Comparison of ENCODE assay signal across 15 mouse cellular contexts in the genomic region with DNA sequence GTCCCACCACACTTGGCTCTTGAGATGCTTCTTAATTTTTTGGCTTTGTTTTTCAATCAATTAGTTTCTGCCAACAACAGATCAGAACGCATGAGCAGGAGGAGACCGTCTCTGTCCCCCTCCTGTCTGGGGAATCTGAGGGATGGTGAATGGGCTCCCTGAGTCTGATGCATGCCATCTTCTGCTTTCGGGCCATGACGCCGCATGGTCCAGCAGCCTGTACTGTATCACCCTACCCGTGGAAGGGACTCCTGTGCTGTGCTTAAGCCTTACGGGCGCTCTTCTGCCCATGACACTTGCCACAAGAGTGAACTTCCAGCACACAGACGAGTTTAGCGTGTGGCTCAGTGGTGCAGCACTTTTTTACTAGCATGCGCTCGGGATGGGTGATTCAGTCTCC.
"Had no signal": no experiment of that assay in that cellular context is flagged by ENCODE, and none has a peak within 500 bp of the region (broad histone marks: within the 10 kb centered on the region; RNA-seq: fewer than 3 reads in every experiment).

No protein-coding gene starts in this region.

- H3K27ac ChIP-seq: neural tube, embryonic 15.5 days; stomach, embryonic 15.5 days; stomach, postnatal 0 days had no signal

- H3K4me3 ChIP-seq: neural tube, embryonic 15.5 days; stomach, embryonic 15.5 days had no signal

- DNase-seq: retina, postnatal 1 day; right cerebral cortex, adult 18-20 months; right cerebral cortex, postnatal 14 days; right cerebral cortex, postnatal 25 days; right cerebral cortex, postnatal 4 days; spleen, adult 18-20 months; thymus, adult 18-20 months; thymus, adult 2 months; thymus, postnatal 14 days; thymus, postnatal 25 days; thymus, postnatal 36 days; thymus, postnatal 4 days had no signal

- H3K9ac ChIP-seq: neural tube, embryonic 15.5 days; stomach, embryonic 15.5 days had no signal

- H3K9me3 ChIP-seq: neural tube, embryonic 15.5 days; stomach, embryonic 15.5 days had no signal

- H3K27me3 ChIP-seq: stomach, embryonic 15.5 days had no signal

- H3K4me1 ChIP-seq: stomach, embryonic 15.5 days had no signal

- H3K4me2 ChIP-seq: neural tube, embryonic 15.5 days; stomach, embryonic 15.5 days had no signal
